Mouse (Mus musculus) bone marrow, adult 2 months (tissue): ENCODE measurements around the gene Cnfn.

Source experiments
- CTCF ChIP-seq: fragments of 200-500 bp; IDR thresholded peaks from 2 replicates; pipeline ENCODE4 v1.5.1; 2011; ENCODE audit warnings: low read length, control low read depth; ENCODE audit not compliant: control insufficient read depth, insufficient read depth
- POLR2A ChIP-seq: fragments of 200-500 bp; IDR thresholded peaks from 2 replicates; pipeline ENCODE4 v1.6.1; 2011; ENCODE audit warnings: low read depth, mild to moderate bottlenecking, control low read depth, low read length, borderline replicate concordance; ENCODE audit not compliant: control insufficient read depth

DNA sequence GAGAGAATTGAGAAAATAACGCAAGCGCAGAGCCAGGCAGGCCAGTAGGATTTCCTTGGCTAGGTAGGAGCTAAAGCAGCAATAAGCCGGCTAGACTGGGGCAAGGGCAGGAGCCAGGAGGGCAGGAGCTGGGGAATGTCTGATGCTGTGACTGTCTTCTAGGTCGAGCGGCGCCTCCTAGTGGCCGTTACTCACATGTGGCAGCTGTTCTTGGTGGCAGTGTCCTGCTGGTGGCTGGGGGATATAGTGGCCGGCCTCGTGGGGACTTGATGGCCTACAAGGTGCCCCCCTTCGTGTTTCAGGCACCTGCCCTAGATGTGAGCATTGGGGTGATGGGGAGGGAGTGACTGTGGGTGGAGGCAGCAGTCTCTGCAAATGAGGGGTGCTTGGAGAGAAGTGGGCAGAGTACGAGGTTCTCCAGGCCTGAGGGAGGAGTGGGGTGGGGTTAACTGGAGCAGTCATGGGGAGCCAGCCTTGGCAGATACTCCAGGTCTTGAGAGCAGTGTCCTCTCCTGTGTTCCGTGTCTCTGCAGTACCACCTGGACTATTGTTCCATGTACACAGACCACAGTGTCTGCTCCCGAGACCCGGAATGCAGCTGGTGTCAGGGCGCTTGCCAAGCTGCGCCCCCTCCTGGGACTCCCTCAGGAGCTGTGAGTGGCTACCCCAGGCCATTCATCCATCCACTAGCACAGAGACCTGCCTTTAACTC, 35.8 kb downstream of the Cnfn start:
- TF ChIP-seq POLR2A (no peak), CTCF (peak; percentile 92)
